Mouse (Mus musculus) intestine, postnatal 0 days (tissue): ENCODE results near the gene Aqp2. TPM values are rescaled to one million over a fixed set of nuclear protein-coding genes. Genes with fewer than 3 reads are reported as not detected.

Experiments
- ATAC-seq: fragments of 200-750 bp; cut with Nextera tagmentation; 2 replicates; pipeline ENCODE4 v1.8.0; 2017; ENCODE audit warnings: mild to moderate bottlenecking, moderate TSS enrichment, moderate library complexity
- H3K27ac ChIP-seq: fragments of 300-500 bp; sonication (generic); 2 replicates; pipeline ENCODE4 v1.5.1; 2014; ENCODE audit warnings: mild to moderate bottlenecking, low read depth, low read length, moderate library complexity
- H3K27me3 ChIP-seq: fragments of 300-500 bp; sonication (generic); replicated peaks from 2 replicates; pipeline ENCODE4 v1.6.1; 2014; ENCODE audit warnings: low read length, mixed read lengths; ENCODE audit not compliant: control insufficient read depth, insufficient read depth
- H3K36me3 ChIP-seq: fragments of 300-500 bp; sonication (generic); 2 replicates; pipeline ENCODE4 v1.6.1; 2014; ENCODE audit warnings: mild to moderate bottlenecking, moderate library complexity; ENCODE audit not compliant: control insufficient read depth, insufficient read depth
- H3K4me1 ChIP-seq: fragments of 300-500 bp; sonication (generic); replicated peaks from 2 replicates; pipeline ENCODE4 v1.6.1; 2014; ENCODE audit warnings: antibody characterized with exemption, low read length, mixed read lengths; ENCODE audit not compliant: control insufficient read depth, insufficient read depth
- H3K4me2 ChIP-seq: fragments of 300-500 bp; sonication (generic); replicated peaks from 2 replicates; pipeline ENCODE4 v1.6.1; 2014; ENCODE audit warnings: low read depth, mild to moderate bottlenecking, moderate library complexity
- H3K4me3 ChIP-seq: fragments of 300-500 bp; sonication (generic); 2 replicates; pipeline ENCODE4 v1.5.1; 2014; ENCODE audit warnings: low read depth, low read length
- H3K9ac ChIP-seq: fragments of 300-500 bp; sonication (generic); 2 replicates; pipeline ENCODE4 v1.6.1; 2014; ENCODE audit warnings: mild to moderate bottlenecking, low read depth, low read length
- H3K9me3 ChIP-seq: fragments of 300-500 bp; sonication (generic); 2 replicates; pipeline ENCODE4 v1.6.1; 2016; ENCODE audit warnings: mixed run types; ENCODE audit not compliant: control insufficient read depth
- CTCF ChIP-seq: sonication (generic); IDR thresholded peaks from 2 replicates; pipeline ENCODE4 v1.5.1; 2016; ENCODE audit warnings: low read depth, mild to moderate bottlenecking, control low read depth, antibody characterized with exemption, moderate library complexity
- WGBS: fragments of 180-500 bp; shearing (Covaris S2); extraction: QIAGEN DNeasy Blood & Tissue Kit; methylation state at CpG from one replicate; pipeline ENCODE4 v1.1.7; 2014; 5-methylcytosine and 5-hydroxymethylcytosine counted together
- polyA plus RNA-seq: library from polyadenylated mRNA; unstranded; fragments of >200 nt; fragmentation: Nextera tagmentation; extraction: Ambion mirVana; gene quantifications from 2 replicates; pipeline ENCODE4 v1.2.1, GENCODE M21; 2015

The Aqp2 gene
- polyA plus RNA-seq, 1 experiment from 2014 or later = not detected

- TF ChIP-seq CTCF = no peak
- no peak overlapping the region for H3K9ac ChIP-seq
These were observed 32.3 kb upstream of the Aqp2 start for GRCm38 (mm10) chr15:99546596-99546995.

GRCm38 (mm10) chr15:99547732-99548131 is 31.1 kb upstream of the Aqp2 start:
- Histone ChIP-seq H3K9me3 (no peaks in the 10 kb centered on the region), H3K4me3 (no peak overlapping the region), H3K4me1 (no peaks in the 10 kb centered on the region), H3K36me3 (no peaks in the 10 kb centered on the region; the same call in 1 of the 2 replicates), H3K9ac (no peak overlapping the region), H3K4me2 (no peak overlapping the region), H3K27me3 (0 out of 2 replicates have a peak, but pooled peaks cover 3% of the 10 kb centered on the region), H3K27ac (no peak overlapping the region)
- ATAC-seq = no peak
- no peak for TF ChIP-seq CTCF
- WGBS = 61% methylated on average over 6 of the region's 6 CpGs

More at GRCm38 (mm10) chr15:99546596-99546995, 32.3 kb upstream of the Aqp2 start:
- Histone ChIP-seq H3K4me1 (no peaks in the 10 kb centered on the region), H3K4me2 (no peak overlapping the region), H3K4me3 (no peak overlapping the region), H3K27ac (no peak overlapping the region), H3K36me3 (no peaks in the 10 kb centered on the region; the same call in 1 of the 2 replicates), H3K27me3 (0 out of 2 replicates have a peak, but pooled peaks cover 3% of the 10 kb centered on the region), H3K9me3 (no peaks in the 10 kb centered on the region)
- no peak for ATAC-seq
- WGBS = 72% methylated on average over 11 of the region's 11 CpGs

DNA sequence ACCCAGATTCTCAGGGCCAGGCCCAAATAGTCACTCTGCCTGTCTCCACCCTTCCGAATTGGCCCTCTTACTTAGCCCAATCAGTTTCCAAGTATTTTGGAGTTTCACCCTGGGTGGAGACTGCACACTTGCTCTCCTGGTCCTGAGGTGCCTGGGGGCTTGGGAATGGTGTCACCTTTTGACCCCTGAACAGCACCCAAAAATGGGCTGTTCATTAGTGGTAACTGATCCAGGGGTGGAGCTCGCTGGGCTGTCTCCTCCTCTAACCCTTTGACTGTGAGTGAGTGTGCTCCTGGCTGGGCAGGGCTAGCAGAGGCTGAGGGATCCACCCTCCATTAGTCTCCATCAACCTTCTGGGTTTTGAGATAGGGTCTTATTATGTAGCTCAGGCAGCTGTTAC is 29.0 kb upstream of the Aqp2 start:
- no peak for TF ChIP-seq CTCF
- Histone ChIP-seq H3K27me3 (no peaks in the 10 kb centered on the region; the same call in 1 of the 2 replicates), H3K4me3 (no peak overlapping the region), H3K4me1 (no peaks in the 10 kb centered on the region), H3K27ac (no peak overlapping the region), H3K4me2 (no peak overlapping the region), H3K9ac (no peak overlapping the region), H3K36me3 (no peaks in the 10 kb centered on the region; the same call in 1 of the 2 replicates), H3K9me3 (no peaks in the 10 kb centered on the region)
- WGBS = 57% methylated on average over 2 of the region's 2 CpGs
- no peak for ATAC-seq

DNA sequence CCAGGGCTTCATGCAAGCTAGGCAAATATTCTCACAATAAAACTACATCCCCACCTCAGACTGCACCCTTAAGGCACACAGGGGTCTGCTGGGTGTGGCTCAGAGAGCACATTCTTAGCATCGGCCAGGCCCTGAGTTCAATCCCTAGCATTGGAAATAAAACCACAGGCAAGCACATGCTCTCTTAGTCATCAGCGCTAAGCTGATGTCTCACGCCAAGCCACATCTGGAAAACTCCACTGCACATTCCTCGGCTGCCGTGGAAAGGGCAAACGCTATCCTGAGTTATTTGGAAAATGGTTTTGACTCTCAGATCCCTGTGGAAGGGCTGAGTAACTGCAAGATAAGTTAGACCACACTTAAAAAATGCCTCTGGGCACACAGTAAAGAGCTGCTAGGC is 25.1 kb upstream of the Aqp2 start:
- Histone ChIP-seq H3K9me3 (no peaks in the 10 kb centered on the region), H3K4me2 (no peak overlapping the region), H3K4me1 (no peaks in the 10 kb centered on the region), H3K4me3 (no peak overlapping the region), H3K27ac (no peak overlapping the region), H3K27me3 (no peaks in the 10 kb centered on the region; the same call in 1 of the 2 replicates), H3K9ac (no peak overlapping the region), H3K36me3 (no peaks in the 10 kb centered on the region; the same call in 1 of the 2 replicates)
- TF ChIP-seq CTCF = no peak
- 41% methylated on average over 6 of the region's 6 CpGs for WGBS
- no peak for ATAC-seq

GRCm38 (mm10) chr15:99558947-99559346 is 19.9 kb upstream of the Aqp2 start:
- Histone ChIP-seq H3K27me3 (peaks cover 3% of the 10 kb centered on the region; the same call in 1 of the 2 replicates), H3K27ac (no peak overlapping the region), H3K4me1 (no peaks in the 10 kb centered on the region), H3K36me3 (no peaks in the 10 kb centered on the region), H3K9me3 (no peaks in the 10 kb centered on the region), H3K4me3 (no peak overlapping the region), H3K9ac (no peak overlapping the region), H3K4me2 (no peak overlapping the region)
- 0 out of 2 replicates have a peak, but pooled peaks have one; percentile 9 for TF ChIP-seq CTCF
- ATAC-seq = no peak
- 94% methylated on average over 1 of the region's 1 CpGs for WGBS

GRCm38 (mm10) chr15:99560246-99560645 is 18.6 kb upstream of the Aqp2 start:
- ATAC-seq = no peak
- Histone ChIP-seq H3K9me3 (no peaks in the 10 kb centered on the region), H3K27me3 (0 out of 2 replicates have a peak, but pooled peaks cover 3% of the 10 kb centered on the region), H3K36me3 (no peaks in the 10 kb centered on the region), H3K9ac (no peak overlapping the region), H3K4me3 (no peak overlapping the region), H3K27ac (no peak overlapping the region), H3K4me1 (no peaks in the 10 kb centered on the region), H3K4me2 (no peak overlapping the region)
- 55% methylated on average over 10 of the region's 10 CpGs for WGBS
- TF ChIP-seq CTCF = no peak
